Mouse (Mus musculus): Measurements from ENCODE around the gene Gnaq.
"Not testable (repeated sequence)": the region's sequence is repeated elsewhere in the genome, so short reads cannot be mapped to it uniquely, and the experiment has no call there.

Gnaq gene

DNA sequence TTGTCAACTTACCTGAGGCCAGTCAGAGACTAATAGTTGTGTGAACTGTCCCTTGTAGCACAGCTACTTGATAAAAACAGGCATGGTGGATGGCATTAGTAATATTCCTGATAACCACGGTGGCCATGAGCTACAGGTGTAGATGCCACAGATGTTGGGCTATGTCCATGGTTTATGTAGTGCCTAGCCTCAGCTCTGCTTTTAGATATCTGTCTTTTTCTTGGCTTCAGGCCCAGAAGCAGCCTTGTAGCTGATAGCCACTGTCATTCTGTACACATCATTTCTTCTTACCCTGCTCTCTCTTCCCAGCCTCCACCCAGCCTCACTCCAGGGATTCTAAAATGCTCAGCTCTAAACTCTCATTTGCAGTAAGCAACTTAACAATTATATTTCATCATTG is 128.3 kb downstream of the Gnaq start:
- no peak for DNase-seq

DNA sequence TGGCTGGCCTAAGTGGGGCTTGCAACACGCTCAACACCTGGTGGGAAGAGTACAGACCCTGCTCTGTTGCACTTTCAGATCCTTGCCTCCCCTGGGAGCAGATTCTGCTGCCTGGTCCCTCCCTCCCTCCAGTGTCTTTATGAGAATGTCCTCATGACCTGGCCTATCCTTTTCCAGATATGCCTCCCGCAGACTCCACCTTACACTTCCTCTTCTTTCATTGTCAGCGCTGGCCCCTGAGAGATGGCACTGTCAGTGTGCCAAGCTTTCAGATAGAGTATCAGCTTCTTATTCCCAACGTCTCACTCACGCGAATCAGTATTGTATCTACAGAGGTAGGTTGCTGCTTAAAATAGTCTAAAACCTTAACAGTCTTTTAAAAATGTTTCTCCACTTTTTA is 129.0 kb downstream of the Gnaq start:
- no peak for DNase-seq

DNA sequence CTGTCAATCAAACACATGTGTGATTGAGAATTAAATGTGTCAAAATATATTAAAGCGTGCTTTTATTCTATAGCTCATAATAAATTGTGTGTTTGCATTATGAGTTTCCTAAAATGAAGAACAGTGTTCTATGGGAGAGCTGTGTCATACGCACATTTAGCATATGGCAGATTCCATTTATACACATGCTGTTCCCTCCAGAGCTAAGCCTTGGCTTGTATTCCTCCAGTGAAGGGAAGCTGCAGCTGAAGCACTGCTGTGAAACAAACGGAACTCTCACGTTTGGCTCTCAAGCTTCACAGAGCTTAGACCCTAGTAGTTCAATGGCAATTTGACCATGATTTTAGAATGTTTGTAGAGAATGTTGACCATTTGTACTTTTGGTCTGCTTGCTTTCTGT is 129.7 kb downstream of the Gnaq start:
- no peak for DNase-seq

DNA sequence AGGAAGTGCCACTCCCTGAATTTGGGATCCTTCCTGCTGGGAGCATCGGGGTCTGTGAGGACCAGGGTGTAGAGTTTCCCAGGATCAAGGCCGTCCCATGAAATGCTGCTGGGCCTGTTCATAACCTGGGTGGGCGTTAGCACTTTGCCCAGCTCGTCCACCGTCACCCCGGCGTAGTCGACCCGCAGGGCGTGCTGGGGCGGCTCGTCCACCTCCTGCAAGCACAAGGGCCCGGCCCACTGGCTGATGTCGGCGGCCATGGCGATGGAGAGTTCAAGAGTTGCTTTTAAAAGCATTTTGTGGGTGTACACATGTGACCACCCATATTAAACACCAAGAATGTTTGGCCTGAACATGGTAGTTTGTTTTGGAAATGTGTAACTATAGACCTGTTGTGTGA is 134.7 kb downstream of the Gnaq start:
- not testable (repeated sequence) for DNase-seq

DNA sequence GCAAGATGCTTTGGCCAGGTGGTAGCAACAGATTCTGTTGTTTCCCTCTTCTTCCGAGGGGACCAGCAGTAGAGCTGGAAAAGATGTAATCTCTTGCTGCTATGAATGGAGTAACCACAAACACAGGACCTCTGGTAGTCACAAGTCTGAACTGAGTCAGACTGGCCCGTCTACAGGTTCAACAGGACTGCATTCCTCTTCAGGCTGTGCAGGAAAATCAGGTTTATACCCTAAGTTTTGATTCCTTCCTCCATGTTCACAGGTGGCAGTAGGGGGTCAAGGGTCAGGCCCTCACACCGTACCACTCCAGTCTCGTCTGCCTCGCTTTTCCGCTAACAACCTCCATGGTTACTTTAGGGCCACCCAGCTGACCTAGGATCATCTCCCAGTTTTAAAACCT is 137.6 kb downstream of the Gnaq start:
- DNase-seq, result no peak

DNA sequence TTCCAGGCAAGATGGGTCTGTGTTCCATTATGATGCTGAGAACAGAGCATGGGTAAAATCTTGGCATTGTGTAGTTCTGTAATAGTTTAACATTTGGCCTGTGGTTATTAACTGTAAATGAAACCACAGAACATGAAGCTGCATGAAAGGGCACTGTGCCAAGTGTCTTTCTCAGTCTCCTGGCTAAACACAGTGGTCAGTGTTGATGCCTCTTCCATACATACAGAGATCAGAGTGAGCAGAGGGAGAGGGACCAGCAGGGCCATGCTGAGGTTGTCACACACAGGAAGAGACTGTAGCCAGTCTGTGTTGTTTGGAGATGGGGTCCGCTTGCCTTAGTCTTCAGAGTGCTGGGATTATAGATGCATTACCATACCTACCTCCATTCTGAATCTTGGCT is 138.4 kb downstream of the Gnaq start:
- no peak for DNase-seq

DNA sequence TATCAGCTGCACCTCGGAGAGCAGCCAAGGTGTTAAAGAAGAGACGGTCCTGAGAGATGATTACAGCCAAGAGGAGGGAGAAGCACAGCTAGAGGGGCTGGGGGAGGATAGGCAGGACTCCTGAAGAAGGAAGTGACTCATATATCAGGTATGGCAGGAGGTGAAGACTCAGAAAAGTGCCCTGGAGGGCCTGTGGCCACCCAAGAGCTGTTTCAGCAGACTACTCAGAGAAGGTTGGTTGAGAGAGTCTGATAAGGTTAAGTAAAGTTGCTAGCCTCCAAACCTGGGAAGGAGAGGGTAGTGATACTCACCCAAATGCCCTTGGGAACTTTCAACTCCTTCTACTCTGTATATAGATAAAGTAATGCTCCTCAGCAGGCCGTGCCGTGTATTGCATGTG is 140.4 kb downstream of the Gnaq start:
- no peak for DNase-seq

DNA sequence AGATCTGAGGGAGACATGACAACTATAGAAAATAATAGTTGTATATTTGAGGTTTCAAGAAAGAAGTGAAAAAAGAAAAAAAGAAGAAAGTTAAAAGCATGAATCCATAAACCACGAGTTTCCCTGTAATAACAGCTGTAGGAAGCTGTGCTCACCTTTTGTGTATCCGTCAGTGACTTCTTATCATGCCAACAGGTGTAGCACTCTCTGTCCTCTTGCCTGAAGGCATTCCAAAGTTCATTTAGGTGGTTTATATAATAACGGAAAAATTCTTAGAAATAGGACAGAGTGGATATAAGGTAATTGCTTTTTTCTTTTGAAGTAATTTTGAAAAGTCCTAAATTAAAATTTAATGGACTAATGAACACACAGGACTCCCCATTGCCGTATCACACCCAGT is 147.6 kb downstream of the Gnaq start:
- no peak for DNase-seq

DNA sequence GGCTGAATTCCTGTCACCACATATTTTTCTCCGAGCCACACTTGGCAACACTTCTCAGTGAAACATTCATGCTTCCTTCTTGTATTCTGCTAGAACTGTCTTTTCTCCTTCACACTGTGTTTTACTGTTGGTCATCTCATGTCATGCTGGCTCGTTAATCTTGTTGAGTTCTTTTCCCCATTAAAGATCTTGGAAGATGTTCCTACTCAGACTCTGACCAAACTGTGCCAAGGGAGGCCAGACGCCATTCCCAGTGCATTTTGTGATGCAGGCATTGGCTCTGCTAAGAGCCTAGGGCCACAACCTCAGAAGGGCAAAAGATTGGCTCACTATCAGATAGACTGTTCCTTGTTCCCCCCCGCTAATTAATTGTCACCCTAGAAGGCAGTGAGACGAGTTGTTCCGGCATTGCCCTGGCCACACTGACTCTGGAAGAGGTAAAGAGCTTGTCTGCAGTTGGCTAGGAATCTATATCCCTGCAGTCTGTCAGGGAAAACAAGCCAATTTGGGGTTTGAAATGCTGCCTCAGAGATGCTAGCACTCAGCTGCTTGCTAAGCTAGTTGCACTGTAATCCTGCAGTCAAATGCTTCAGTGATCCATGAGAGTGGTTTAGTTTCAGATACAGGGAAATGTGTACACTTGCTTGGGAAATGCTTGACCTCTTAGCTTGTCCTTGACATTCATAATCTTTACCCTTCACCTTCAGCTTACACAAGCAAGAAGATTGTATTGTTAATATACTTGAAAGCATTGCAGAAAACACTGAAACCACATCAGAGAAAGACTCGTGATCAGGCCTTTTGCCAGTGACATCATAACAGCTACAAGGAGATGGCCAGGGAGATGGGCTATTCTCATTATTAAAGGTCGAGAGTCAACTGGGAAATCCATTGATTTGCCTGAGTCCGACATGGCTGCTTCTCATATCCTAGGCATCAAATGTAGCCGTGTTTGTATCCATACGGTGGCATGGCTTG is 152.7 kb downstream of the Gnaq start:
- no peak for DNase-seq

DNA sequence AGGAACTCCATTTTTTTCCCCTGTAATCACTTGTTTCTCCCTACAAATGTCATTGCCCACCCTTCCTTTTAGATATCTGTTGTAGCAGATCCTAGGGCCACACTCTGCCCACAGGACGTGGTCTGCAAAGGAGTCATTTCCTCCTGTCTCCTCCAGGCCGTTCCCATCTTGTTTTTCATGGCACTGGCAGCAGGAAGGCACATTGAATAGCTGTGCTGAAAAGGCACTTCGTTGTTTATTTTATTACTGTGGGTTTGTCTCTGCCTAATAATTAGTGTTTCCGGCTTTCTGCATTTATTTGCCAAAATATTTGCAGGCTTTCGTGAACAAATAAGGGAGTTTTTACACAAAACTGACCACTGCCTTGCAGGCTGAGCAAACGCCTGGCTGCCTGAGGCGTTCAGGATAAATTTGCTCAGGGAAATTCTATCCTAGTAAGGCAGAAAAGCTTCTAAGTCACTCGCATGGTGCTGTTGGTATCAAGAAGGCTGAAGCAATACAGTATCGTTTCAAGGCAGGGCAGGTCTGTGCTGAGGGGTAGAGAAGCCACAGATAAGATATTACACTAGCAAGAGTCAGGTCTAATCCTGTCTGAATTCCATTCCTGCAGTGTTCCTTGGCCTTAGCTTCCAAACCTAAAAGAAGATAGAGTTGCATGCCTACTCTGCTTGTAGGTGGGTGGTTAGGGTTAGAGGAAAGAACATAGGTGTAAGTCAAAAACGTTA is 154.0 kb downstream of the Gnaq start:
- DNase-seq, result no peak

DNA sequence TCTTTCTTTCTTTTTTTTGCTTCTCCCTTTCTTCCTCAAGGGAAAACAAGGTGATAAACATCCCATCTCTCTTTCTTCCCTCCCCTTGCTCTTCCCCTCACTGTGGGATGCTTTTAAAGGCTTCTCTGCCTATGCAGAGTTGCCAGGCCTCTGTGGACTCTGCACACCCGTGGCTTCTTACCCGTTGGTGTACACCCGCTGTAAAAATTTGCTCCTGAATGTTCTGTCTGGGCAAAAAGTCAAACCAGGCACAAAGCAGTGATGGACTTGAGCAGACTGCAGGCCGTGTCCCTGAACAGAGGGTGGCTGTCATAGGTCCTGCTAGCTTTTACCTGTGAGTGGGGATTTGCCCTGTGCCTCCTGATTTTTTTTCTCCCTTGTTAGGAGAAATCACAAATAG is 154.7 kb downstream of the Gnaq start:
- no peak for DNase-seq

DNA sequence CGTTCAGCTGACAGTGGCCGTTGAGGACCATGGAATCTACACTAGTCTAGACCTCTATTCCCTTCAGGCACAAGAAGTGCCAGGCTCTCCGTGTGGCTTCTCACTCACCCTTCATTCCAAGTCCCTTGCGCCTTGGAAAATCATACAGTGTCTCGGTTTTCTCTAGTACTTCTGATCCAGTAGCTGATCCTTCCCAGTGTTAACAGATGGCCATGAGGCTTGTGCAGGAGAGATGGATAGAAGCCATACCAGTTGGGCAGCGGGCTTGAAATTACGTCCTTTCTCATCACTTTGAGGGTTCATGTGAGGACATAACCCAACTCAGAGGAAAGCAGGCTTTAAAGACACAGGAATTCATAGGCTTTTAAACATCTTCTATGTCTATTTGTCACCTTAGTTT is 155.3 kb downstream of the Gnaq start:
- no peak for DNase-seq

DNA sequence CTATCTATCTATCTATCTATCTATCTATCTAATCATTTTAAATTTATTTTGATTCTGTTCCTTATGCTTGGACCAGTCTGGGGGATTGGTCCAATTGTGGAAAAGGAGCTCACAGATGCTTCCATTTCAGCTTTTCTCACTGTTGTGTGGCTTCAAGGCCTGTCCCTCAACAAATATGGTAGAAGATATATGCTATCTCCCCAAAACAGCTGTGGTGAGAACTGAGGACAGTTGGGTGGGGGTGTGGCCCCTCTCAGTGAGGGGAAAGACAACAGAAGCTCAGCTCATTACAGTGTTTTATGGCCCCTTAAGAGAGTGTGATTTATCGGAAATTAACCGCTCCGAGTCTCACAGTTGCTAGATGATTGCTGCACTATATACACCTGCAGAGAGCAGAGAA is 158.5 kb downstream of the Gnaq start:
- DNase-seq, result no peak

DNA sequence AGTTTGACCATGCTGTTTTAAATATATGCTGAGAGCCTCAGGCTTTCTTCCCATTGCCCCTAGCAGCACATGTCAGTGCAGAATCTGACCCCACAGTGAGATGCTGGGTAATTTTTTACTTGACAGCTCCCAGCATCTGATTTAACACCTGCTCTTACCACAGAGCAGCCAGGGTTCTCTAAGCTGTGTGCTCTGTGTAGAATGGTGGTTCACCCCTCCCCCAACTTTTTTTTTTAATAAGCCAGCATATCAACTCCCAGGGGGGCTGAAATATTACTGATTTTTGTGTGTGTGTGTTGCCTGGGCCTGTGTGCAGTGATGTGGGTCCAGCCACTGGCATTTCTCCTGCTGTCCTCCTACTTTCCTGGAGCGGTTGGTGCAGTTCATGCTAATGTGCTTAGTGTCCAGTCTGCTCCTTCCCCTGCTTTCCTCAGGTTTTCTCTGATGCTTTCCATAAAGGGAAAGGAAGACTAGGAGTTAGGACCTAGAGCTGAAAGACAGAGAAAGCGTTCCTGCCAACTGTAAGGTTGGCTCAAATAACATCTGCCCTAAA is 159.5 kb downstream of the Gnaq start:
- DNase-seq, result no peak

DNA sequence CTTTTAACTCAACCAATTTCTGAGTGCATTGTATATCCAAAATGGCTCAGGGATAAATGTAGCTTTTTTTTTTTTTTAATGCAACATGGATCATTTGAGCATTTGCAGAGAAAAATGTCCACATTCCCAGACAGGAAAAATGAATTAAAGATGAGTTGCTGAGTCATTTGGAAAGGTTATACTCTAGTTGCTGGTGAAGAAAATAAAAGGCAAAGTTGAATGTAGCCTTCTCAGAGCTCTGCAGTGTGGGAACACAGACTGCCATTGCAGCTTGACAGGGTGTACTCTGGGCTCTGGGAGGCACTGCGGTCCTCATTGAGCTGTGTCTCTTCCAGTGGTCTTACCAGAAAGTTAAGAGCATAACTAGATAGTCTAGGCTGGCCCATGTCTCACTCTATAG is 160.3 kb downstream of the Gnaq start:
- DNase-seq, result no peak

DNA sequence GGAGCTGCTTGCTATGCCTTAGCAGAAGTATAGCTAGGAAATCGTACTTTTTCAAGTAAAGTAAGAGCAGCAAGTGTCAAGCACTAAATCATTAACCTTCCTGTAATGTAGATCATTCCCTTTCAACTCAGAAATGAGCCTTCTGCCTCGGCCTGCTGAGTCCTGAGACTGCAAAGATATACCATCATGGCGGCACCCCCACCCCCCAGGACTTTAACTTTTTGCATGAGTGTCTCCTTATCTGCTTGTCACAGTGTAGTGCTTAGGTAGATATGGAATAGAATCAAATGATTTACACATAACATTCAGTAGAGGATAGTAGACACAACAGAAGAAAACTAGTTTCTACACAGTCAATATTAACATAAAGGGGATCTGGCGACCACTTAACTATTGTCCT is 167.8 kb downstream of the Gnaq start:
- DNase-seq, result no peak

DNA sequence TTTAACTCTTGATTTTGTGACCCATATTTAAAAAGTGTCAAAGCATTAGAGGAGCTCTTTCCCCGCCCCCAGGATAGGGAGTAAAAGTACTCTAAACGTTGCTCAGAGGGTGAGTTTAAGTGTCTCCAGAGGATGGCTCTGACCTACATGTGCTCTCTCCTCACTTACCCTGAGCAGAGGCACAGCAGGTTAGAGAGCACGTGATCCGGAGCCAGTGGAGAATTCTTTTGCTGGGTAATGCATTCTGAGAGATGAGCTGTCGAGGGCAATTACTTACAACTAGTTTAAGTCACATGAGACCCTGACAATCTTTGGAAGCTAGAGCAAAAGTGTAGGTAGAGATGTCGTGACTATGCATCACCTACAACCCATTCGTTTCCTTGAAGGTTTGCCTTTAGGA is 168.7 kb downstream of the Gnaq start:
- DNase-seq, result no peak

DNA sequence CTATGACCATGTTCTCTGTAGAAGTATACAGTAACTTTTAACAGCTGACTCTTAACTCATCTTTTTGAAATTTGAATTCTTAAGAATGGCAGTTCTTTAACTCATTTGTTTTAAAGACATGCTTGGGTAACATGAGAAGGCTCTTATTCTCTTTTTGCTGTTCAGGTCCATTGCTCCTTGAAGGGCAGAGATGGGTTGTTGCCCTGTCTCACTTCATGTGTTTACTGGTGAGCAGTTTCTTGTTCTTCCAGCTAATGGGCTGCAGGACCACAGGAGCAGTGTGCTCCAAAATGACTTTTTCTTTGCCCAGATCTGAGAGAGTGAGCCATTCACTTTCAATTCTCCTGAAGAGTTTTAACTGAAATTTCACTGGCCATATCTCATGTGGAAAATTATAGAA is 176.4 kb downstream of the Gnaq start:
- no peak for DNase-seq

DNA sequence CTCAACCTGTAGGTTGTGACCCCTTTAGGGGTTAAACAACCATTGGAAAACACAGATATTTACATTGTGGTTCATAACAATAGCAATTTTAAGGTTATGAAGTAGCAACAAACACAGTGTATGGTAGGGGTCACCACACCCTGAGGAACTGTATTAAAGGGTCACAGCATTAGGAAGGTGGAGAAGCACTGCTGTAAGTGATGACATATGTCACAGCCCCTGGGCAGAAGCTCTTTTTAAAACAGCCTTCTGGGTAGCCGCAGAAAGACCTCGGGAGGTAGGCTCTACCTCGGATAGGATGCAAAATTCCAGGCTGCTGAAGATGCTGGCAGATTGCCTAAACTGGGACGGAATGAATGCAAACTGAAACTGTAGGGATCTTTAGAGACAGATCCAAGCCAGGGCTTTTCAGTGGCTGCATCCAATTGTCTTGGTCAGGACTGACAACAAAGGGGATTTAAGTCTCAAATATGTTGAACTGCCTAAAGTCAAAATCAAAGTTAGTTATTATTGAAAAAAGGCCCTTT is 181.7 kb downstream of the Gnaq start:
- no peak for DNase-seq

DNA sequence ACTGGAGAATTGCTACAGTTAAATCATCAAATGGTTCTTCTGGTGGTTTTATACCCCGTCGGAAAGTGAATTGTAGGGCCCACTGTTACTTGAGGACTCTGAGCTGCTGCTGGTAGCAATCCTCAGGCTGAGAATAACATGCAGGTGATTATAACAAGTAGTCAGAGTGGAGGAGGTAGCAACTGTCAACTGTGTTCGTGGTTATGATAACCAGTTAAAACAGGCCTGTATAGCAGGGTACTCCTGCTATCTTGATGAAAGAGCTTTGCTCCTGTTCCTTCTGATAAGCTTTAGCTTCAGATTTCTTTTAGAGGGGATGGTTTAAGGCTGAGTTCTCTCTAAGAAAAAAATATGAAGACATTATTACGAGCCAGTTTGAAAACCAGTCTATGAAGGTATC is 182.9 kb downstream of the Gnaq start:
- no peak for DNase-seq

DNA sequence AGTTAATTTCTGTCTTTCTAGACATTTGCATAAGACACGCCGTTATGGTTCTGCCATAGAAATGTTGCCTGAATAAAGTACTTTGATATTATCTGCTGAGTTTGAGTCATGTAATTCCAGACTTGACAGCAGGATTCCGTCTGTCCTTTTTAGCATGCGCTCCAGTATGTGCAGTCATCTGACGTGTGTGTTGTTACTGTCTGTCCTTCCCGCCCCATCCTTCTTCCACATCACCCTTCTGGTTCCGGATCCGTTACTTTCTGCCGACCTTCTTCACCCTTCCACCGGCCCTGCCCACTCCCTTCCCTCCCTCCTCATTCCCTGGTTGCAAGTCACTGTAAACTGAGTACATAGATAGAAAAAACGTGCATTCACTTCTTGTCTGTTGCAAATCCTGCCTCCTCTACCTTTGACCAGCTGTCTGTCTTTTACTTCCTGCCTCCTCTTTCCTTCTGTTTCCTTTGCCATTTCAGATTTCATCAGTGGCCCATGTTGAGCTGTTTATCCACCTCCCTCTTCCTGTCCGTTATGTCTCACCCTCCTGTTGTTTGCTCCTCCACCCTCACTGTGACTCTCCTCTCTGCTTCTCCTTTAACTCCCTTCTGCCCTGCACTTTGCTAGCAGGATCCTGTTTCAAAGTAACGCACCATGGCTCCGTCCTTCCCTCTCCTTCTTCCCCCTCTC is 185.6 kb downstream of the Gnaq start:
- DNase-seq, result no peak

DNA sequence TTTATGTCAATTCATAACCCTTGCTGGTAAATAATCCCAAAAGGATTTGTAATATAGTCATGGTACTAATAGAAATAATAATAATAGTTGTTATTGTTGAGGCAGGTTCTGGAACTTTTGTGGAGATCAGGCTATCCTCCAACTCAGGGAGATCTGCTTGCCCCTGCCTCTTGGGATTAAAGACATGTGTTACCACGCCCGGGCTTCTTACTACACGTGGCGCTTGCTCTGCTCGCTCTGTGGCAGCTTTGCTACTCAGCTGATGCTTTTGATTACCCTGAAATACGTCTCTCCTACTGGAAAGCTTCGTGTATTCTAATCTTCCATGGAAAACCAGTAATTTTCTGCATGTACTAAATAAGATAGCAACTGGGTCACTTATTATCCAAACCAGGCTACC is 187.4 kb downstream of the Gnaq start:
- no peak for DNase-seq

DNA sequence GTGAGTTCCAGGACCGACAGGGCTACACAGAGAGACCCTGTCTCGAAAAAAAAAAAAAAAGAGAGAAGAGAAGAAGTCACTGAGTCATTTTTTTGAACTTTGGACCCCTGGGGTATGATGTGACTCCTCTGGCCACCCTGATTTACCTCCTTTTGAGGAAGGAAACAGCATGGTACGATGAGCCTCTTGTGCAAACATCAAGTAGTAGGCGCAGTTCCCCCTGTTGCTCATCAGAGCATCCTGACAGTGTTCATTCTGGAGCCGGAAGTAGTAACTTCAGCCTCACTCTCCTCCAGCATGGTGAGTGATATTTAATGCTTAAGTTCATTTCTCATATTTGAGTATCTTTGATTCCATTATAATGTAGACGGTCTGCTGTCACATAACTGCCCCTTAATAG is 190.4 kb downstream of the Gnaq start:
- no peak for DNase-seq

Measured in thymus, postnatal 36 days (tissue).